Mouse (Mus musculus) frontal cortex, postnatal 25 days (tissue): ENCODE results near the gene Tmtc3.
"Not testable (repeated sequence)": the region's sequence is repeated elsewhere in the genome, so short reads cannot be mapped to it uniquely, and the experiment has no call there.

Experiments
- DNase-seq, 2 experiments: peaks; one replicate each; pipeline ENCODE4 v3.0.0; 2022; ENCODE audit warnings: low spot score in 2 of 2

Gene Tmtc3

DNA sequence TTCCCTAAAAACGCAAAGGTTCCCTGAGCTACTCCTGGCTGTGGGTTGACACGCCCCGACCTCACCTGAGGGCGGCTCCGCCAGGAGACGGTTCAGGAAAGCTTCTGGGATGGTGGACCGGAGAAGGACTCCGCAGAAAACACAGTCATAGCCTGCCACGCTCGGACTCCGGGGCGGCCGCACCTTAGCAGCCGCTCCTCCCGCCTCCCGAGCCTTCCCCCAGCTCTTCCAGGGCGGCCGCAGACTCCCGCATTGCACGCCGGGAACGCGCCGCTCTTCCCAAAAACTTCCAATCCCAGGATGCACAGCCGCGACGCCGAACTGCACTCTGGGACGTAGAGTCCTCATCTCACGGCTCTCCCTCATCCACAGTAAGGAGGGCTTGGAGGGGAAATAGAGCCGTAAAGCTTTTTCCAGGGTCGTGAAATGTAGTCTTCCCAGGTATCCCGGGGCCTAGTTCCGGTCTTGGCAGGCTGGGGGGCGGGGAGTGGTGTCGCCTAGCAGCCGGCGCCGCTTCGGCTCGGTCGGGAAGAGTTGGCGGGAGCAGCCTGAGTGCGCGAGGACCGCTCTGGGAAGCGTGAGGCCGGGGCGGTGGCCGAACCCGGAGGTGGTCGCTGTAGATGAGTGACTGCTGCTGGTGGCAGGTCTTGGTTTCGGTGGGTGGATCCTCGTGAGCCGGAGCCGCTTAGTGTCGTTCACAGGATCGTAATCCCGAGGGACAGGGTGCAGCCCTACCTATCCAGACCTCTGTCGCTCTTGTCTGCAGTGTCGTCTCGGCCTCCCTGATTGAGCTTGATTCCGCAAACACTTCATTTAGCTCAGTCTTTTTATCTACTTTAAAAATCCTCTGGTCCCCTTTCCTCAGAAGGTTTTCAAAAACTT, at the start of gene Tmtc3, which contains the start of gene Cep290:
Gene Tmtc3, minus strand, starts transcription at position 254 of the 882 bp plus-strand sequence.
Gene Cep290, plus strand, starts transcription at position 462 of the 882 bp plus-strand sequence.
- peak; percentile 92 to 94 for DNase-seq

DNA sequence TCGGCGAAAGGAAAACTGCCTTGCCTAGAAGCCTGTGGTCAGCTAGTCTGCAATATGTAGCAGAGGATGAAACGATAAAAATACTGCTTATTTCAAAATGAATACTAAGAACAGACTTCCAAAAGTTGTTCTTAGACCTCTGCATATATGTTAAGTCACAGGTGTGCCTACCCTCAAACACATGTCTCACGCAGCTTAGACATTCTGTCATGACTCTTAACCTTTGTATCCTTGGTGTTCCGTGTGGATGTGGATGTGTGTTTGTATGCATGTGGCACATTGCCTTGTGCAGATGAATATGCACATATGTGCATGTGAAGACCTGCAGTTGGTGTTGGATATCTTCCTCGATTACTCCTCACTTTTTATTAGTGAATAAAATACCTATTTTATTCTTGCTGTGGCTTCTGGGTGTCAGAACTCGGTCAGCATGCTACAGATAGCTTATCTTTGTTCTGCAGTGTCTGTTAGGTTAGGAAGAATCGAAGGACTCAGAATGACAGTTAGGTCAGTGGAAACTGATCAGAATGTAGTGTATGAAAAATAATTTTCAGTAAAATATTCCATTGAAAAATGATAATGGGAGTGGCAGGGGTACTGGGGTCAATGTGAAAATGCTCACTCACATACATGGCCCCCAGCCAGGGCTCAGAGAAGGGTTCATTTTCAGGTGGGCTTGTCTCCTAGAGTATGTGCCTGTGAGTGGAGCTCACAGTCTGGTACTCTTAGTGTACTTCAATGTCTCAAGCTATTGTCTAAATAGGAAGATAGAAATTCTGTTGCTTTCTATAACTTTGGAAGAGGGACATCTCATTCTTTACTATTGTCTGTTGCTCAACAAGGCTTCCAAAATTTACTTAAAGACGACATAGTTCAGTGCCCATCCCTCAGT, 37.6 kb upstream of the Tmtc3 start:
- DNase-seq = no peak

DNA sequence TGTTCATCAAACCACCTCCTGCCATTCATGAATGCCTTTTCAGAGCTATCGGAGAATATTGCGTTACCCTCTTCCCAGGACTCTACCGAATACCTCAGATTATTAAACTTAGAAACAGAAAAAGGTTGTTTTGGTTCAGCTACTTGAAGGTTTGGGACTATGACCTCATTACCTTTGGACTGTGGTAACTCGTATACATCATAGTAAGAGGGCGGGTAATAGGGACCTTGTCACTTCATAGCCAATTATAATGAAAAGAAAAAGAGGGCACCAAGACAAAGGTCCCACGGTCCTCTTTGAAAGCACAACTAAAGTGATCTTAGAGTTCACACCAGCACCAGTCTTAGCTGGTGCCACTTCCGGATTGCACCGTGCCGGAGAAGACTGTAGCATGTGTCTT, 35.2 kb upstream of the Tmtc3 start:
- no peak for DNase-seq

DNA sequence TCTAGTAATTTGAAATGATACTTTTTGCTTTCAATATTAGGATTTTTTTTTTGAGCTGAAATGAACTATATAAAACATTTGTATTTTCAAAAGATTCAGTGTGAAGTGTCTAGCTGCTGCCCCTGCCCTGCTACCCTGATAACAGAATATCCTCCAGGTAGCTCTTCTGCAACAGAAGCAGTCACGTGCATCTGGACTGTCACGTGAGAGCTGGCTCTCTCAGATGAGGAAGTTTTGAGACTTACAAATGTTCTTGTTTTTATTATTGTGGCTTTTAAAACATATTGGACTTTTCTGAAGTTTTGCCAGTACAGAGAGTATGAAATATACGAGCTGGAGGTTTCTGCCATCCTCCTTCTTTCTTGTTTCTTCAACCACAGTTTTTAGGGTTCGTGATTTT, 34.5 kb upstream of the Tmtc3 start:
- no peak for DNase-seq

DNA sequence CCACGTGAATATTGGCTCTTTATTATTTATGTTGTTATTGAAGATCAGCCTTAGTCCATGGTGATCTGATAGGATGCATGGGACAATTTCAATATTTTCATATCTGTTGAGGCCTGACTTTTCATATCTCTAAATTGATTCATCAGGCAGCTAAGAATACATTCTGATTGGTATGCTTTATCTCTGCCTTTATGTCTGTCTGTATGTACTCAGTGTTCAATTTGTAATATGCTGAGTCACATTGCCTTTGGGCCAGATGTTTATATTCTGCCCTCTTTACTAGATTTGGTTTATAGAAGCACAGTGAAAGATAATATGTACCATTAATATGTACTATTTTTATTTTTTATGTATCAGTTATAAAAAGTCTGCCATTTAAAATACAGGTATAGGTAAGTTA, 21.0 kb upstream of the Tmtc3 start:
- DNase-seq = no peak

DNA sequence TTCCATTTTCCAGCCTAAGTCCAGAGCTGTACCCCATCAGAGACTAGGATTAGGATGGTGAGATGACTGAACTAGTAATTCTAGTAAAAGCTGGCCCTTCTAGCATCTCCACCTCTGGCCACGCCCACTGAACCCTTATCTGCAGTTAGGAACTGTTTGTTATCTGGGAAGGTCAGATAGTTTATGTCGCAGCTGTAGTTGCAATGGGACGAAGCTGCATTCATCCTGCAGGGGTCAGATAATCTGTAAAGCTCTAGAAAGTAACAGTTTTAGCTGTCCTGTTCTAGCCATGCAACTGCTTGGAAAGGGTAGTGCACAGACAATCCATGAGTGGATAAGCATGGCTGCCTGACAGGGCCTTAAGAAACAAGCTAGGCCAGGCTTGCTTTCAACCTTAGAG, 11.2 kb upstream of the Tmtc3 start:
- no peak for DNase-seq

DNA sequence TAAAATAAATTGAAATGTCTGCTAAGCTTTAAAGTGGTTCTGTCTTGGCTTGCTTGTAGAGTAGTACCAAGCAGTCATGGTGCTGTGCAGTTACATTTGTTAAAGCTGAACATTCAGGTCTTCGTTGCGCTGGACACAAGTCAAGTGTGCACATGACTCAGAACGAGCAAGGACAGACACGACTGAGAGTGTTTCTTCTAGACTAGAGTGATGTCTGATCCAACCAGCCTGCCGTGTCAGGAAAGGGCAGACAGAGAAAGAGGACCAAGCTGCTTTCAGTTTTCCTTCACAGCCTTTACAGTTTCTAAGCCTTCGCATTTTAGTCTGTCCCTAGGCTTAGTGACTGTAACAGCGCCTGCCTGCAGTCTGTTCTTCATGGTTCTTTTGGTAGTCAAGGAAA, 4.8 kb upstream of the Tmtc3 start:
- no peak for DNase-seq

DNA sequence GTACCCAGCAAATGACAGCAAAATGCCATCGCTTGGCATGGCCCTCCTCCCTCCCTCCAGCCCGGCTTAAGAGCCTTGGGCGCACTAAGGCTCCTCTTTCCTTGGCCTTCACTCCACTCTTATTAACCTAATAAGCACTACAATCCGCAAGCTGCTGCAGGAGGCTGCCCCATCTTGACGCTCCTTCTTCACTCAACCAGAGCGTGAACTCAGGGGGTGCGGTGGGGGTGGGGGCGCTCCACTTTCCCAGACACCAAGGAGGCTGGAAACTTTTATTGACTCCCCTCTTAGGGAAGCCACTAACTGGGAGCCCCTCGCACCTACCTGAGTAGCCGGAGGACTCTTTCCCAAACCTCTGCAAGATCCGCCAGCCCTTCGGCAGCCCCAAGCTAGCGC, 451 bp downstream of the Tmtc3 start:
- no peak for DNase-seq

DNA sequence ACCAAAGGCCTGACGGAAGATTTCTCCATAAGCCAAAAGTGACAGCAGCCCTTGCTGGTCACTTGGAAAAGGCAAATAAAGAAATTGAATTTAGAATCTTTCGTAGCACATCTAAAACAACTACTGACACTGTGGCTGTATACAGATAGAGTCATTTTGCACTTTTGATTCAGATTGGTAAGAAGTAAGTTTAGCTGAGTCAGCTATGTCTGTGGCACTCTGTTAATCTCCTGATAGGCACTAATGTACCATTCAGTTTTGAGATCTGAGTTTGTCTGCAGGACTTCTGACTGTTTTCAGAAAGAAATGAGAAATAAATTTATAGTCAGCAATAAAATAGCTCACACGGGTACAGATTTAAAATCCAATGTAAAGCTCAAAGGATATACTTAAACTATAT, 7.6 kb downstream of the Tmtc3 start:
- DNase-seq = no peak

DNA sequence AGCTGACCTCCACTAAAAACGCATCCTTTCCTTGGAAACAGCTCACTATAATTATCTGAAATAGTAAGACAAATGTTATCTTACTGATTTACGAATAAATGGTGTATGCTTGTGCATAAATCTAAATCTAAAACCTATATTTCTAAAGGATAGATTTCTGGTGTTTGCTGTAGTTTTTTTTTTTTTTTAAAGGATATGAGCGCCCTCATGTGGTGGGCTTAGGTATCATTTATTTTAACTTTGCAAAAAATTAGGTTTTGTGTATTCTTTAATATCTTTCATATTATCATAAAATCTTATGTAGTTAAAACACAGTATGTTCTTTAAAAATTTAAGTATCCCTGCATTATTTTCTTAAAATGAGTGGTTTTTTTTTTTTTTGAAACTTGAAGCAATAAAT, 12.1 kb downstream of the Tmtc3 start:
- no peak for DNase-seq

DNA sequence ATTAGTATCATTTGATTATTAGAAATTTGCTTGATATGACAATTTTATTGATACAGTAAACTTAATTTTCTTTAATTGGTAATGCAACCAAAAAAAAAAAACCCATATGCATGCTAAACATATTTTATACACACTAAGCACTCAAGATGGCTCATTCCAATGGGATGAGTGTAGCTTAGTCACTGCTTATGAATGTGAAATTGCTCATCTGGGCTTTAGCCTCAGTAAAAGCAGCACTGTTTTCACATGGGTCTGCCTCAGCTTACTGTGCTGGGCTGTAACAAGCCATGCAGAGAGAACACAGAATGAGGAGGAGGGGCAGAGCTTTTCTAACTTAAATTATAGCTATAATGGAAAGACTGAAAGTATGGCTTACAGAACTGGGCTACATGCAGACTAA, 26.6 kb downstream of the Tmtc3 start:
- no peak for DNase-seq

DNA sequence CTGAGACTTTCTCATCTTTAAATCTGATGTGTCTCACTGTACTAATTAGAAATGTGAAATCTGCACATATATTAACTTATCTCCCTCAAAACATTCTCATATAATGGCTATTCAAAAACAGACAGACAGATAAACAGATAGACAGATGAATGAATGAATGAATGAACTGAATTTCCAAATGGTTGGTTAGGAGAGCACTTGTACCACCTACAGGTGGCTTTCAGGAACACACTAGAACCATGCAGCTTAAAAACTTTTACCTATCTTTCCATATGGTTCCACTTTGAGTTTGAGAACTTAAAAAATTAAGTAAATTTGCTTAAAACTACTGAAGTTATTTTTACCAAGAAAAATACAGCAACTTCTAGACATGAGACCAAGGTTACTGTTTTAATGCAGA, 37.8 kb downstream of the Tmtc3 start:
- DNase-seq = no peak

DNA sequence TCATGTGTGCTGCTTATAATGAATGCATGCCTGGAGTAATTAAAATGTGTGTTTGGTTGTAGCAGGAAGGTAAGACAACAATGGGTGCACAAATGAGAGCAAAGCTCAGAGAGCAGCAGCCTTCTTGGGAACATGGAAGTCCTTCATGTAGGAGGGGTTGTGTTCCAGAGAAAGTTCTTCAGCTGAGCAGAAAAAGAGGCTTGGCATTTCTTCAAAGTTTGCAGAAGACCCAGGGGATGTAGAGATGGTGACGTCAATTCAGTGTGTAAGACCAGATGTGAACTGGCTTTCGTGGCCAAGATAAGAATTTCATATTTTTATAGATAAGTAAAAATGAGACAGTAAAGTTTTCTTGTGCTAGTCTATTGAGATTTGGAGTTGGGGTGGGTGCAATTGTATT, 59.6 kb downstream of the Tmtc3 start:
- no peak for DNase-seq

DNA sequence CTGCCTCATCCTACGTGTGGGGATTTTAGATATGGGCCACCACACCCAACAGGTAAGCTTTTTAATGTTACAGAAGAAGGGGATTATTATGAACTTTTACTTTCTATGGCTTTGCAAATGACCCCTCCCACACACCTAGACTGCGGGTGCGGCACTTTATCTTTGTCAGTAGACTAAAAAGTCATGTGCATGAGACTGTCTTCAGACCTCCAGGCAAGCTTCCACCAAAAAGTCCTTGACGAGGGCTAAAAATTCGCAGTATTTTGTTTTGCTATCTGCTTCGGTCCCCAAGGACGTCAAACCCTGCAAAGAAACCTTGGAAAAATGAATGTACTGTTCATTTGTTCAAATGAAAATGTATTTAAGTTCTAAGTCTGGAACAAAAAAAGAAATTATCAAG, 71.6 kb downstream of the Tmtc3 start:
- DNase-seq = no peak

DNA sequence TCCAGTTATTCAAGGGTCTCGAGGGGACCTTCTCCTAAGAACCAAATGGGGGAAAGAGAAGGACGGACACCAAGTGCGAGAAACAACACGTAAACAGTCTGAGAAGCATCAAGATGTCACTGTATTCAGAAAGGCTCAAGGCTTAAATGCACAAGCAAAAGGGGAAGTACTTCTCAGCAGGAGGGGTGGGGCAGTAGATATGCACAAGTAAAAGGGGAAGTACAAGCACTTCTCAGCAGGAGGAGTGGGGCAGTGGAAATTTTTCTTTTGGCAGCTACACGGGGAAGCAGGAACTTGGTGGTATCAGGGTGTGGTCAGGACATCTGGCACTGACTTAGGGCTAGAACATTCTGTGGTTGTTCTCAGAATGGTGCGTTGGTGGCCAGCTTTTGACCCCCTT, 84.8 kb downstream of the Tmtc3 start:
- not testable (repeated sequence) for DNase-seq
